Mouse (Mus musculus) thymus, postnatal 0 days (tissue): Measurements from ENCODE around the gene Selp. TPM values are rescaled to one million over a fixed set of nuclear protein-coding genes. Genes with fewer than 3 reads are reported as not detected.
A peak's percentile ranks its signal among the peaks of the same experiment; 100 is the strongest.

Experiments
- DNase-seq: peaks from one replicate; pipeline ENCODE4 v3.0.0-alpha.2; 2015; ENCODE audit warnings: low spot score
- polyA plus RNA-seq: library from polyadenylated mRNA; unstranded; fragments of >200 nt; fragmentation: Nextera tagmentation; extraction: Ambion mirVana; gene quantifications from 2 replicates; pipeline ENCODE4 v1.2.1, GENCODE M21; 2015

The Selp gene
- polyA plus RNA-seq, 1 experiment from 2014 or later = 1.1 TPM

- DNase-seq = no peak
Measured at GRCm38 (mm10) chr1:164176856-164177255, 61.8 kb downstream of the Selp start.

GRCm38 (mm10) chr1:164178429-164178828, 63.4 kb downstream of the Selp start:
- DNase-seq = no peak

GRCm38 (mm10) chr1:164184142-164184870, 69.2 kb downstream of the Selp start:
- DNase-seq = peak; percentile 67

GRCm38 (mm10) chr1:164184871-164185223, 69.8 kb downstream of the Selp start:
- DNase-seq = no peak

GRCm38 (mm10) chr1:164185316-164185715, 70.3 kb downstream of the Selp start:
- no peak for DNase-seq

GRCm38 (mm10) chr1:164187002-164187560, 72.0 kb downstream of the Selp start:
- no peak for DNase-seq

- no peak for DNase-seq
Measured at GRCm38 (mm10) chr1:164199551-164199950, 84.5 kb downstream of the Selp start.

Other genes with a start within 250 kb of the Selp start
- gene Scyl3, start 186.2 kb upstream of the Selp start, polyA plus RNA-seq = 21.5 and 24.9 TPM in 2 replicates
- 14.8 and 17.2 TPM in 2 replicates for gene BC055324, start 120.5 kb upstream of the Selp start, polyA plus RNA-seq
- 16.0 and 17.3 TPM in 2 replicates for gene Mettl18, start 120.4 kb upstream of the Selp start, polyA plus RNA-seq
- gene Sele, start 67.0 kb upstream of the Selp start, polyA plus RNA-seq = 0.23 and 0.48 TPM in 2 replicates
- gene Sell, start 53.3 kb upstream of the Selp start, polyA plus RNA-seq = 103 and 124 TPM in 2 replicates
- 0.07 and 0.09 TPM in 2 replicates for gene F5, start 36.6 kb downstream of the Selp start, polyA plus RNA-seq
- 3.5 and 4.1 TPM in 2 replicates for gene Slc19a2, start 133.8 kb downstream of the Selp start, polyA plus RNA-seq
- gene Ccdc181, start 160.3 kb downstream of the Selp start, polyA plus RNA-seq = 11.4 and 11.5 TPM in 2 replicates
- 27.3 and 30.3 TPM in 2 replicates for gene Nme7, start 188.9 kb downstream of the Selp start, polyA plus RNA-seq
- gene Blzf1, start 192.2 kb downstream of the Selp start, polyA plus RNA-seq = 23.6 and 24.0 TPM in 2 replicates